Mouse (Mus musculus): Measurements from ENCODE around the gene Pom121l2. TPM values are rescaled to one million over a fixed set of nuclear protein-coding genes. Genes with fewer than 3 reads are reported as not detected.

The Pom121l2 gene
- polyA plus RNA-seq, 1 experiment from 2014 or later, result not detected

GRCm38 (mm10) chr13:21969269-21969668, 11.7 kb upstream of the Pom121l2 start:
- Histone ChIP-seq H3K27ac (replicated peaks) (no peak overlapping the region), H3K36me3 (ENCODE audit: control insufficient read depth, insufficient read depth, low read length) (no peaks in the 10 kb centered on the region), H3K4me2 (replicated peaks; ENCODE audit: low read depth) (no peak overlapping the region), H3K9me3 (ENCODE audit: control insufficient read depth, low read length) (no peaks in the 10 kb centered on the region), H3K9ac (ENCODE audit: low read length) (no peak overlapping the region), H3K4me1 (replicated peaks; ENCODE audit: control insufficient read depth, insufficient read depth) (no peaks in the 10 kb centered on the region), H3K4me3 (ENCODE audit: low read depth, low read length) (no peak overlapping the region), H3K27me3 (ENCODE audit: control insufficient read depth, insufficient read depth, low read length) (no peaks in the 10 kb centered on the region)
- WGBS, result 42% methylated on average over 1 of the region's 1 CpGs
- ATAC-seq (ENCODE audit: low FRiP score, low TSS enrichment) (no peak), DNase-seq (ENCODE audit: low spot score) (no peak)
- no peak for TF ChIP-seq EP300 (optimal IDR thresholded peaks at IDR 0.05)

DNA sequence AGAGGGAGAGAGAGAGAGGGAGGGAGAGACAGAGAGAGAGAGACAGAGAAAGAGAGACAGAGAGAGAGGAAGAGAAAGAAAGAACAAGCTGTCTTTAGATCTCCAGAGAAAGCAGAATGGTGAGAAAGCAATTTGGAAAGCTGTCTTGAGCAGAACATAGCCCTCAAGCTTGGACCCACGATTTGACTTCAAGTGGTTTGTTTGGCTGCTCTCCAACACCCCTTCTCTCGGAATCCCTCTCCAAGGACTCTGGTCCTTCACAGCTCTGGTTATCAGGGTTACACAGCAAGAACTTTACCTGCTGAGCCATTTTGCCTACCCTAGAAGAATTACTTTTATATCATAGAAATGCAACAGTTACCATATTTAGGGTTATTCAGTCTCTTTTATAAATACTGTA, 11.2 kb upstream of the Pom121l2 start:
- DNase-seq (ENCODE audit: low spot score), result no peak
- ATAC-seq (ENCODE audit: low FRiP score, low TSS enrichment), result no peak
- Histone ChIP-seq H3K4me1 (replicated peaks; ENCODE audit: control insufficient read depth, insufficient read depth) (no peaks in the 10 kb centered on the region), H3K36me3 (ENCODE audit: control insufficient read depth, insufficient read depth, low read length) (no peaks in the 10 kb centered on the region), H3K9me3 (ENCODE audit: control insufficient read depth, low read length) (no peaks in the 10 kb centered on the region), H3K4me2 (replicated peaks; ENCODE audit: low read depth) (no peak overlapping the region), H3K27ac (replicated peaks) (no peak overlapping the region), H3K9ac (ENCODE audit: low read length) (no peak overlapping the region), H3K27me3 (ENCODE audit: control insufficient read depth, insufficient read depth, low read length) (no peaks in the 10 kb centered on the region), H3K4me3 (ENCODE audit: low read depth, low read length) (no peak overlapping the region)
- TF ChIP-seq CTCF (IDR thresholded peaks at IDR 0.05; ENCODE audit: low read depth) (no peak), EP300 (optimal IDR thresholded peaks at IDR 0.05) (no peak)
- WGBS, result 43% methylated on average over 2 of the region's 2 CpGs

- H3K9me3 ChIP-seq (ENCODE audit: control insufficient read depth, low read length), result no peaks in the 10 kb centered on the region
- H3K4me3 ChIP-seq (ENCODE audit: low read depth, low read length), result no peak overlapping the region
- TF ChIP-seq CTCF (IDR thresholded peaks at IDR 0.05; ENCODE audit: low read depth), result no peak
- no peak for TF ChIP-seq EP300 (optimal IDR thresholded peaks at IDR 0.05)
- no peak for ATAC-seq (ENCODE audit: low FRiP score, low TSS enrichment)
- H3K27me3 ChIP-seq (ENCODE audit: control insufficient read depth, insufficient read depth, low read length), result no peaks in the 10 kb centered on the region
- no peak overlapping the region for H3K9ac ChIP-seq (ENCODE audit: low read length)
- H3K27ac ChIP-seq (replicated peaks), result no peak overlapping the region
- DNase-seq (ENCODE audit: low spot score), result no peak
- H3K36me3 ChIP-seq (ENCODE audit: control insufficient read depth, insufficient read depth, low read length), result no peaks in the 10 kb centered on the region
- 36% methylated on average over 3 of the region's 3 CpGs for WGBS
- no peaks in the 10 kb centered on the region for H3K4me1 ChIP-seq (replicated peaks; ENCODE audit: control insufficient read depth, insufficient read depth)
- no peak overlapping the region for H3K4me2 ChIP-seq (replicated peaks; ENCODE audit: low read depth)
These were observed 9.4 kb upstream of the Pom121l2 start for GRCm38 (mm10) chr13:21971641-21972040.

GRCm38 (mm10) chr13:21974221-21974725, 6.7 kb upstream of the Pom121l2 start:
- Histone ChIP-seq H3K4me3 (ENCODE audit: low read depth, low read length) (peak overlapping the region; percentile 63), H3K4me1 (replicated peaks; ENCODE audit: control insufficient read depth, insufficient read depth) (no peaks in the 10 kb centered on the region), H3K4me2 (replicated peaks; ENCODE audit: low read depth) (peak overlapping the region; percentile 45), H3K9ac (ENCODE audit: low read length) (peak overlapping the region; percentile 72), H3K27ac (replicated peaks) (peak overlapping the region; percentile 90), H3K27me3 (ENCODE audit: control insufficient read depth, insufficient read depth, low read length) (no peaks in the 10 kb centered on the region), H3K36me3 (ENCODE audit: control insufficient read depth, insufficient read depth, low read length) (no peaks in the 10 kb centered on the region), H3K9me3 (ENCODE audit: control insufficient read depth, low read length) (no peaks in the 10 kb centered on the region)
- DNase-seq (ENCODE audit: low spot score), result peak; percentile 93
- peak; percentile 82 for ATAC-seq (ENCODE audit: low FRiP score, low TSS enrichment)
- no peak for TF ChIP-seq EP300 (optimal IDR thresholded peaks at IDR 0.05)
- TF ChIP-seq CTCF (IDR thresholded peaks at IDR 0.05; ENCODE audit: low read depth), result peak; percentile 98
- WGBS, result under 1% methylated on average over 23 of the region's 23 CpGs

DNA sequence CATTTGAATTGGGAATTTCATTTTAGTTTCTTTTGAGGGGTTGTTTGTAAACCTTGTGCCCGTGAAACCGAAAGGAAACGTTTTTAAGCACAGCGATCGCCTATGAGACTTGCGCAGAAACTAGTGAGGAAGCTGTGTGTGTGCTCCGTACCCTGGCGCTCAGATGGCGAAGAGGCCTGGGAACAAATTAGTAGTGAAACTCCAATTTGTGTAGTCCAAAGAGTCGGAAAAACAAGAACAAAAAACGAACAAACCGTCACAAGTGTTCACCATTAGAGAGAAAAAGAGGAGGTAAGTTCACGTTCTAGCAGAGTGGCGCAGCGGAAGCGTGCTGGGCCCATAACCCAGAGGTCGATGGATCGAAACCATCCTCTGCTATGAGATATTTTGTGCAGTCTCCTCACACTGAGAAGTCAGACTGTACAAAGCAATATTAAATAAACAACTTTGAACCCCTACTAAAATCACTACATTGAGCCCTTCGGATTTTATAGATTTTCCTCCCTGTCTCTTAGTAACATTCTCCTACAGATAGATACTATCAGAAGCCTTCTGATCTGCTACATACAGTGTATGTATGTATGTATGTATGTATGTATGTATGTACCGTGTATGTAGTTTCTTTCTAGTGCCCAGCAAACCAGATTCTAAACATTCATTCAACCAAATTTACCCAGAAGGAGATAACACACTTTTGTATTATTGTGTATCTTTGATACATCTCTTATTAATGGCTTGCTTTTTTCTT, 6.1 kb upstream of the Pom121l2 start:
- no peaks in the 10 kb centered on the region for H3K27me3 ChIP-seq (ENCODE audit: control insufficient read depth, insufficient read depth, low read length)
- no peaks in the 10 kb centered on the region for H3K36me3 ChIP-seq (ENCODE audit: control insufficient read depth, insufficient read depth, low read length)
- 4% methylated on average over 20 of the region's 20 CpGs for WGBS
- ATAC-seq (ENCODE audit: low FRiP score, low TSS enrichment) (peak; percentile 89), DNase-seq (ENCODE audit: low spot score) (peak; percentile 79)
- H3K9ac ChIP-seq (ENCODE audit: low read length), result peak overlapping the region; percentile 72
- peak overlapping the region; percentile 90 for H3K27ac ChIP-seq (replicated peaks)
- no peaks in the 10 kb centered on the region for H3K4me1 ChIP-seq (replicated peaks; ENCODE audit: control insufficient read depth, insufficient read depth)
- H3K9me3 ChIP-seq (ENCODE audit: control insufficient read depth, low read length), result no peaks in the 10 kb centered on the region
- TF ChIP-seq CTCF (IDR thresholded peaks at IDR 0.05; ENCODE audit: low read depth), result no peak
- no peak for TF ChIP-seq EP300 (optimal IDR thresholded peaks at IDR 0.05)
- peak overlapping the region; percentile 45 for H3K4me2 ChIP-seq (replicated peaks; ENCODE audit: low read depth)
- H3K4me3 ChIP-seq (ENCODE audit: low read depth, low read length), result peak overlapping the region; percentile 63

GRCm38 (mm10) chr13:21981803-21982193, 804 bp downstream of the Pom121l2 start:
- WGBS, result 17% methylated on average over 17 of the region's 17 CpGs
- Histone ChIP-seq H3K36me3 (ENCODE audit: control insufficient read depth, insufficient read depth, low read length) (no peaks in the 10 kb centered on the region), H3K9ac (ENCODE audit: low read length) (peak overlapping the region; percentile 65), H3K4me2 (replicated peaks; ENCODE audit: low read depth) (peak overlapping the region; percentile 90), H3K4me1 (replicated peaks; ENCODE audit: control insufficient read depth, insufficient read depth) (0 out of 2 replicates have a peak, but pooled peaks cover 4% of the 10 kb centered on the region), H3K4me3 (ENCODE audit: low read depth, low read length) (peak overlapping the region; percentile 53), H3K27me3 (ENCODE audit: control insufficient read depth, insufficient read depth, low read length) (0 out of 2 replicates have a peak, but pooled peaks cover 2% of the 10 kb centered on the region), H3K27ac (replicated peaks) (no peak overlapping the region), H3K9me3 (ENCODE audit: control insufficient read depth, low read length) (no peaks in the 10 kb centered on the region)
- DNase-seq (ENCODE audit: low spot score) (no peak), ATAC-seq (ENCODE audit: low FRiP score, low TSS enrichment) (no peak)
- TF ChIP-seq CTCF (IDR thresholded peaks at IDR 0.05; ENCODE audit: low read depth) (no peak), EP300 (optimal IDR thresholded peaks at IDR 0.05) (no peak)

Data from stomach, postnatal 0 days (tissue).